Mouse (Mus musculus): ENCODE data around the gene Sdr9c7. TPM values are rescaled to one million over a fixed set of nuclear protein-coding genes. Genes with fewer than 3 reads are reported as not detected.
"Not testable (repeated sequence)": the region's sequence is repeated elsewhere in the genome, so short reads cannot be mapped to it uniquely, and the experiment has no call there.

Sdr9c7 gene
- polyA plus RNA-seq, 1 experiment from 2014 or later, result 16.4 TPM

DNA sequence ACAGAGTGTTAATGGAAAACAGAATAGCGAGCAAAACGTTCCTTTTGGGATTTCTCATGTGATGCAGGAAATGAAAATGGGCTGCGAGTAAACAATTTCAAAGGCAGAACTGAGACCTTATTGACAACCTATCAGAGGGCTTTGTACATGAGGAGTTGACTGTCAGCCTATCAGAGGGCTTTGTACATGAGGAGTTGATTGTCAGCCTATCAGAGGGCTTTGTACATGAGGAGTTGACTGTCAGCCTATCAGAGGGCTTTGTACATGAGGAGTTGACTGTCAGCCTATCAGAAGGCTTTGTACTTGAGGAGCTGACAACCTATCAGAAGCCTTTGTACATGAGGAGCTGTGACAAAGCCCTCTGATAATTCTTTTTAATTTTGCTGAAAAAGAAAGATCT, 18.9 kb downstream of the Sdr9c7 start:
- H3K9ac ChIP-seq; H3K4me2 ChIP-seq; H3K4me3 ChIP-seq; H3K4me1 ChIP-seq; H3K27me3 ChIP-seq; H3K27ac ChIP-seq; H3K9me3 ChIP-seq; H3K36me3 ChIP-seq; ATAC-seq (ENCODE audit: insufficient number of reproducible peaks, low FRiP score, low TSS enrichment, low read depth): not testable (repeated sequence)
- WGBS, result 60% methylated on average over 3 of the region's 3 CpGs

DNA sequence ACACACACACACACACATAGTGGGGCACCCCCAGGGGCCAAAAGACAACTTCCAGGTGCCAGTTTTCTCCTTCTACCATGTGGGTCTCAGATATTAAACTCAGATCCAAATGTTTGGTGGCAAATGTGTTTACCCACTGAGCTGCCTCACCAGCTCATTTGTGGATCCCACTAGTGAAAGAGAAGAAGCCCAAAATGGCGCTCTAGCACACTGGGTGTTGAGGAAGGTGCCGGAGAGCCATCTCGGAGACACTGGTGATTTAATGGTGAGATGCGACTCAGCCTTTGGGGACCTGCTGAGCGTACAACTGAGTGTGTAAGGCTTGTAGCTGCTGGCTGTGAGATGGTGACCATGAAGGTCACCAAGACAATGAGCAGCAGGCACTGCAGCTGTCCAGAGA, 19.3 kb downstream of the Sdr9c7 start:
- Histone ChIP-seq H3K4me1 (no peaks in the 10 kb centered on the region), H3K27me3 (no peaks in the 10 kb centered on the region), H3K9ac (no peak overlapping the region), H3K9me3 (no peaks in the 10 kb centered on the region), H3K36me3 (no peaks in the 10 kb centered on the region), H3K27ac (no peak overlapping the region), H3K4me2 (no peak overlapping the region), H3K4me3 (no peak overlapping the region)
- no peak for ATAC-seq (ENCODE audit: insufficient number of reproducible peaks, low FRiP score, low TSS enrichment, low read depth)
- 97% methylated on average over 5 of the region's 5 CpGs for WGBS

DNA sequence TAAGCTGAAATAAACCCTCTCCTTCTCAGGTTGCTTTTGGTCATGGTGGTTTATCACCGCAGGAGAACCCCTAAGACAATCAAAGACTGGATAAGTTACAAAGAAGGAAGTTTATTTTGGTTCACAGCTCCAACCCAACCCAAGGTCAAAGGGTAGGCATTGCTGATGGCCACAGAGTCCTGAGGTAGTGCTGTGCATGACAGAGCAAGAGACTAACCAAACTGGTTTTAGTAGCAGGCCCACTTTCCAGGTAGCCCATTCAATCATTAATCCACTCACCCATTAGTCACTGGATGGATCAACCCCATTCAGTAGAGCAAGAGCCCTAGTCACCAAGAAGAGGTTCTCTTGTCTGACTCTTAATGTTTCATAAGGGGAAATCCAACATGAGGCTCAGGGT, 23.9 kb downstream of the Sdr9c7 start:
- Histone ChIP-seq H3K27me3 (no peaks in the 10 kb centered on the region), H3K9ac (no peak overlapping the region), H3K27ac (no peak overlapping the region), H3K4me1 (0 out of 2 replicates have a peak, but pooled peaks cover 5% of the 10 kb centered on the region), H3K4me2 (no peak overlapping the region), H3K9me3 (no peaks in the 10 kb centered on the region), H3K4me3 (no peak overlapping the region), H3K36me3 (no peaks in the 10 kb centered on the region)
- WGBS, result 76% methylated on average over 1 of the region's 1 CpGs
- no peak for ATAC-seq (ENCODE audit: insufficient number of reproducible peaks, low FRiP score, low TSS enrichment, low read depth)

DNA sequence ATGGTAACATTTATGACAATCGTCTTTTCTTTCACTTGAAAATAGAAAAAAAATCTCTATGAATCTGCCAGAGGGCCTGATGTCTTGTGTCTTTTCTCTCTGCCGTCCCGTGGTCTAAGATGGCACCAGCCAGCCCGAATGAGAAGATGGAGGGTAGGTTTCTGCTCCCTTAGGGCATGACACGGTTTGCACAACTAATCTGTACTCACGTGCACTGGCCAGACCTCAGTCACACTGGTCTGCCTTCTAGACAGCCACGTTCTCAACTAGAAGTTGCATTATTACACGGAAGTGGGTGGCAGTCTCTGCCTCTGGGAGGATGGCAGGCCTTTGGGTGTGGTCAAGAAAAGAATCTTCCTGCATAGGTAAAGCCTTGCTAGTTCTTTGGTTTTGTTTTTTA, 24.7 kb downstream of the Sdr9c7 start:
- Histone ChIP-seq H3K27ac (no peak overlapping the region), H3K9ac (no peak overlapping the region), H3K27me3 (no peaks in the 10 kb centered on the region), H3K4me3 (no peak overlapping the region), H3K4me1 (0 out of 2 replicates have a peak, but pooled peaks cover 5% of the 10 kb centered on the region), H3K4me2 (no peak overlapping the region), H3K9me3 (no peaks in the 10 kb centered on the region), H3K36me3 (no peaks in the 10 kb centered on the region)
- no peak for ATAC-seq (ENCODE audit: insufficient number of reproducible peaks, low FRiP score, low TSS enrichment, low read depth)
- 82% methylated on average over 8 of the region's 8 CpGs for WGBS

DNA sequence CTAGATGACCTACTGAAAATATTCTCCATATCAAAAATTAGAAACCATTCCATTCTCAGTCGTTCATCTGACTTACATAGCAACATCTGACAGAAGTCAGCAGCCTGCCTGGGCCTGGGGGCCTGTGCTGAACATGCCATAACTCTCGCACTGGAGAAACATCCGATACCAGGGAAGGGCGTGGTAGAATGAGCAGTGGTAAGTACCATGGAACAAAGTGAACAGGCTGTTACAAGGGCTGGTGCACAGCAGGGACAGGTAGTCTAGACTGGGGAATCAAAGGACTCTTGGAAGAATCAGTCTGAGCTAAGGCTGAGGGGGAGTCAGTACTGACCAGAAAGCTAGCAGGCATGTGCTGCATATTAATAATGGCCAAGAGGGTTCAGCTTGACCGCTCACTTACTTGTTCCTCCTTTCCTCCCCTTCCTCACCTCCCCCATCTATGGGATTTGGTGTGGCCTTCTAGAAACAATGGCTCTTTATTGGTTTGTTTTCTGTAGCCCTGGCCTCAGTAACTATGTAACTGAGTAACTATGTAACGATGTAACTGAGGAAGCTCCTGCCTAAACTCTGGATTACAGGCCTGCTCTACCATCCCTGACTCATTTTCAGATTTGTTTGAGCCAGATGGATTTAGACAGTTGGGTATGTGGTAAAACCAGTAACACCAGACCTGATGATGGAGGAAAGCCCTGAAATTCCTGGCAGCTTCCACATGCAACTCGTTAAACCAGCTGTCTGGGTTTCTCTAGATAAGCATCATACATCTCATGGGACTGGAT, 26.5 kb downstream of the Sdr9c7 start:
- no peaks in the 10 kb centered on the region for H3K36me3 ChIP-seq
- H3K4me3 ChIP-seq, result no peak overlapping the region
- ATAC-seq (ENCODE audit: insufficient number of reproducible peaks, low FRiP score, low TSS enrichment, low read depth), result peak; percentile 61; the same call in 1 of the 2 replicates
- H3K27ac ChIP-seq, result peak overlapping the region; percentile 55; the same call in 1 of the 2 replicates
- 42% methylated on average over 7 of the region's 7 CpGs for WGBS
- H3K4me1 ChIP-seq, result 0 out of 2 replicates have a peak, but pooled peaks cover 5% of the 10 kb centered on the region
- no peak overlapping the region for H3K9ac ChIP-seq
- H3K4me2 ChIP-seq, result no peak overlapping the region
- no peaks in the 10 kb centered on the region for H3K27me3 ChIP-seq
- H3K9me3 ChIP-seq, result no peaks in the 10 kb centered on the region

DNA sequence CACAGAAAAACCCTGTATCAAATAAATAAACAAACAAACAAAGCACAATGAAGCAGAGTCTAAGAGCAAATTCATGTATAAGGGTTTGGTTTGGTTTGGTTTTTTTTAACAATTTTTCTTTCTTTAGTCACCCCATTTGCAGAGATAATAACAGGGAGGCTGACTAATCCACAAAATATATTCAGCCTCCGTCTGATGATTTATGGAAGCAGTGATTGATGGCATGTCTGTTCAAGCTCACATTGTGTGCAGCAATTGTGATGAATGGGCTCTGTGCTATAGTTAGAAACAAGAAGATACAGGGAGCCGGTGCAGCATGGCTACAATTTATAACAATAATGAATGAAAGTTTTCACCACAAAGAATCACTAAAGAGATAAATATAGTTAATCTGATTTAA, 29.4 kb downstream of the Sdr9c7 start:
- no peak overlapping the region for H3K9ac ChIP-seq
- 68% methylated on average over 2 of the region's 2 CpGs for WGBS

DNA sequence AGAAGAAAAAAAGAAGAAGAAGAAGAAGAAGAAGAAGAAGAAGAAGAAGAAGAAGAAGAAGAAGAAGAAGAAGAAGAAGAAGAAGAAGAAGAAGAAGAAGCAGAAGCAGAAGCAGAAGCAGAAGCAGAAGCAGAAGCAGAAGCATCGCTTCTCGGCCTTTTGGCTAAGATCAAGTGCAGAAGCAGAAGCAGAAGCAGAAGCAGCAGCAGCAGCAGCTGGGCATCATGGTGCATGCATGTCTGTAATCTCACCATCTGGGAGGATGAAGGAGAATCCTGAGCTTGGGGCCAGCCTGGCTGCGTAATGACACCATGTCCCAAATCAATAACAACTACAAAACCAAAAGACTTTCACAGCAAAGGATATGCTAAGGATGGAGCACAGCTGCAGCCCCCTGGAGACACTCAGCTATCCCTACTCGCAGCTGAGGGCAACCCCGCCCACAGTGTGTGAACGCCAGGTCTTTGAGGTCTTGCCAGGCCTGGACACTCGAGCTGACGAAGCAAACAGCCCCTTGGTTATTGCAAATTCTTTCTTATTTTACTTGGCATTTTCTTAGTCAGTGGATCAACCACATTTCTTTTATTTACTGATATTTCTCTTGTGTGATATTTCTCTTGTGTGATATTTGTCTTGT, 34.1 kb downstream of the Sdr9c7 start:
- Histone ChIP-seq H3K4me3 (no peak overlapping the region), H3K4me2 (no peak overlapping the region), H3K36me3 (no peaks in the 10 kb centered on the region), H3K27ac (no peak overlapping the region), H3K9me3 (no peaks in the 10 kb centered on the region), H3K9ac (no peak overlapping the region), H3K27me3 (no peaks in the 10 kb centered on the region), H3K4me1 (0 out of 2 replicates have a peak, but pooled peaks cover 5% of the 10 kb centered on the region)
- WGBS, result 58% methylated on average over 8 of the region's 8 CpGs
- ATAC-seq (ENCODE audit: insufficient number of reproducible peaks, low FRiP score, low TSS enrichment, low read depth), result no peak

More for the DNA sequence above, 29.4 kb downstream of the Sdr9c7 start:
- no peak overlapping the region for H3K4me2 ChIP-seq
- no peaks in the 10 kb centered on the region for H3K9me3 ChIP-seq
- 0 out of 2 replicates have a peak, but pooled peaks cover 5% of the 10 kb centered on the region for H3K4me1 ChIP-seq
- H3K36me3 ChIP-seq, result no peaks in the 10 kb centered on the region
- no peak for ATAC-seq (ENCODE audit: insufficient number of reproducible peaks, low FRiP score, low TSS enrichment, low read depth)
- H3K27ac ChIP-seq, result no peak overlapping the region
- no peaks in the 10 kb centered on the region for H3K27me3 ChIP-seq
- H3K4me3 ChIP-seq, result no peak overlapping the region

DNA sequence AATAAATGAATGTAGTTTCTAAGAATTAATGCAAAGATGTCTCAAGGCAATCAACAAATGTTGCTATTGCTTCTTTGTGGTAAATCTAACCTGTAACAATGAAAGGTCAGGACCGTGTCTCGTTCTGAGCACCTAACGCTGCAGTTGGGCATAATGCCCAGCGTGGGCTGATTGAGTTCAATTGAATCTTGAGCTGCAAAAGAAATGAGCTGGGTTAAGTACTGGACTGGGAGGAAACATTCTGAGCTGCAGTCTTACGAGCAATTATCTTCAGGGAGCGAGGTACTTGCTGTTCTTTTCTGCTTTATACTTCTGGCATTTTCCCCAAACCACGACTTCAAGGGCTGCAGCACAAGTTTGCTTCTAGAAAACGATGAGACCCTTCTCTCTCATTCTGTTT, 38.0 kb downstream of the Sdr9c7 start:
- no peaks in the 10 kb centered on the region for H3K36me3 ChIP-seq
- no peak overlapping the region for H3K4me2 ChIP-seq
- no peaks in the 10 kb centered on the region for H3K9me3 ChIP-seq
- H3K4me1 ChIP-seq, result 0 out of 2 replicates have a peak, but pooled peaks cover 5% of the 10 kb centered on the region
- H3K27me3 ChIP-seq, result no peaks in the 10 kb centered on the region
- WGBS, result 58% methylated on average over 8 of the region's 8 CpGs
- no peak overlapping the region for H3K27ac ChIP-seq
- no peak overlapping the region for H3K4me3 ChIP-seq
- H3K9ac ChIP-seq, result no peak overlapping the region
- ATAC-seq (ENCODE audit: insufficient number of reproducible peaks, low FRiP score, low TSS enrichment, low read depth), result no peak

DNA sequence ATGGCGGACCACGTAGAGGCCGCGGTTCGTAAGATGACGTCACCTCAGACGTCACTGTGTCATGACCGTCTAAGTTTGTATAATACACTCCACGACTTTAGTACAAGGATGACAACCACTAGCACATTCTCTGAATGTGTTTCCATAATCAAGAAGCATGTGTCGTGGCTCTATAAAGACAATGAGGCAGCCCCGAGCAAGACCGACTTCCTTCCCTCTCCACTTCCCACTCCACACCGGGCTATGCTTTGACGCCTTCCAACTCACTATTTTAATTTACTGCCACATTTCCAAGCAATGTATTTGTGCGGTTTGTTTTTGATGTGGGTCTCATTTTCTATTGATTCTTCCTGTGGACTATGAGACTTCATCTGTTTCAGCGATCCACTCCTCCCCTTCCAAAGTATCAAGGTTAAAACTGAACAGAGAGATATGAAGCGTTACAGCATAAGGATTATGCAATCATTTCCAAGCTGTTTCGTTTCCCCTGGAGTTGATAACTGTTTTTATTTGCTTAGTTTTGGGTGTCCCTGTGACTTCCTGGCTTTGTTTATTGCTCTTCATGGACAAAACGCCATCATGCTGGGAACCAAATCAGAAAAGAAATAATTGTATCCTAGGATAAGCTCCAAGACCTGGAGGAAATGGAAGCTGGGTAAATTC, 38.6 kb downstream of the Sdr9c7 start:
- 79% methylated on average over 19 of the region's 19 CpGs for WGBS
- H3K36me3 ChIP-seq, result no peaks in the 10 kb centered on the region
- H3K27ac ChIP-seq, result no peak overlapping the region
- no peaks in the 10 kb centered on the region for H3K27me3 ChIP-seq
- no peak overlapping the region for H3K9ac ChIP-seq
- H3K4me2 ChIP-seq, result no peak overlapping the region
- H3K9me3 ChIP-seq, result no peaks in the 10 kb centered on the region
- ATAC-seq (ENCODE audit: insufficient number of reproducible peaks, low FRiP score, low TSS enrichment, low read depth), result no peak
- 0 out of 2 replicates have a peak, but pooled peaks cover 5% of the 10 kb centered on the region for H3K4me1 ChIP-seq
- no peak overlapping the region for H3K4me3 ChIP-seq

DNA sequence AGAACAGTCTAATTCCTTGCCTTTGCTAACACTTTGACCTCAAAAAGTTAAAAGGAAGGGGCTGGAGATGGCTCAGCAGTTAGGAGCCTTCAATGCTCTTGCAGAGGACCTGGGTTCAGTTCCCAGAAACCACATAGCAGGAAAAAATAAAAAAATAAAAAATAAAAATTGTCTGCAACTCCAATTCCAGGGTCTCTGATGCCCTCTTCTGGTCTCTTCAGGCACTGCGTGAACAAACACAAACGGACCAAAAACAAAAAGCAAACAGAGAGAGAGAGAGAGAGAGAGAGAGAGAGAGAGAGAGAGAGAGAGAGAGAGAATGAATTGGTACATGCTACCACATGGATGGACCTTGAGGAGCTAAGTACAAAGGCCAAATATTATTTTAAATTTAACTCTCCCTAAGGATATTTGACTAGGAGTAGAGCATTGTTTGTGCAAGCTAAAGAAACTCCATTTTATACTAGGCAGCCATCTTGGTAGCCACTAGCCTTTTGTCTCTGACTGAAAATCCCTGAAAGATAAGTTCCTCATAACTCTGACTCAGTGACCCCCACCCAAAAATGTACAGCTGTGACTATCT, 39.2 kb downstream of the Sdr9c7 start:
- 0 out of 2 replicates have a peak, but pooled peaks cover 5% of the 10 kb centered on the region for H3K4me1 ChIP-seq
- no peaks in the 10 kb centered on the region for H3K36me3 ChIP-seq
- 2% methylated on average over 2 of the region's 2 CpGs for WGBS
- no peak overlapping the region for H3K27ac ChIP-seq
- H3K27me3 ChIP-seq, result no peaks in the 10 kb centered on the region
- no peak overlapping the region for H3K4me3 ChIP-seq
- no peak overlapping the region for H3K4me2 ChIP-seq
- no peak overlapping the region for H3K9ac ChIP-seq
- ATAC-seq (ENCODE audit: insufficient number of reproducible peaks, low FRiP score, low TSS enrichment, low read depth), result no peak
- H3K9me3 ChIP-seq, result no peaks in the 10 kb centered on the region

DNA sequence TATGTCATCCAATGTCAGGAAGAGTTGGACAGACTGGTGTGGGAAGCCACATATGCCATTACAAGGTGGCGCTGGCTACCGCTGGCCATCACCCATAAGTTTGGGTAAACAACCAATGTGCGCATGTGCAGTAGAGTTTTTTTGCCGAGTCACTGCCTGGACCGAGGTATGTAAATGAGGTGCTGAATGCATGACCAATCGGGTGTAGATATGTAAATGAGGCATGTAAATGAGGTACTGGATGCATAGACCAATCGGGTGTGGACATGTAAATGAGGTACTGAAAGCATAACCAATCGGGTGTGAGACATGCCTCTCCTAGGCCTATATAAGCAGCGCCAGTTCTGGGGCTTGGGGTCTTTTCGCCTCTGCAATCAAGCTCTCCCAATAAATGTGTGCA, 41.3 kb downstream of the Sdr9c7 start:
- not testable (repeated sequence) for H3K4me2 ChIP-seq; H3K27me3 ChIP-seq; H3K4me1 ChIP-seq; H3K9ac ChIP-seq; ATAC-seq (ENCODE audit: insufficient number of reproducible peaks, low FRiP score, low TSS enrichment, low read depth); H3K9me3 ChIP-seq; H3K4me3 ChIP-seq; H3K27ac ChIP-seq; H3K36me3 ChIP-seq
- WGBS, result 95% methylated on average over 10 of the region's 10 CpGs

All from limb, embryonic 15.5 days (tissue).